Mouse (Mus musculus): ENCODE data around the gene Tdrd6. TPM values are rescaled to one million over a fixed set of nuclear protein-coding genes. Genes with fewer than 3 reads are reported as not detected.

Gene Tdrd6
- 0.01 and 0.04 TPM in 2 replicates for polyA plus RNA-seq (2012; rRNA removed; ENCODE audit: low replicate concordance)

GRCm38 (mm10) chr17:43629496-43630426 is at the start of gene Tdrd6:
Tdrd6 (minus strand) TSS chr17:43630299.

GRCm38 (mm10) chr17:43667290-43667843 is 37.3 kb upstream of the Tdrd6 start, which contains the start of gene Cyp39a1:
Cyp39a1 (plus strand) TSS chr17:43667425.

GRCm38 (mm10) chr17:43666576-43667289 is 36.6 kb upstream of the Tdrd6 start, which contains the start of gene Slc25a27:
Slc25a27 (minus strand) TSS chr17:43667214.

GRCm38 (mm10) chr17:43567992-43568888 is 61.9 kb downstream of the Tdrd6 start, which contains the start of gene Pla2g7:
Pla2g7 (plus strand) TSS chr17:43568098.

Other genes starting within 250 kb of the Tdrd6 start
- gene Mep1a, start 127.5 kb downstream of the Tdrd6 start, polyA plus RNA-seq (2012; rRNA removed; ENCODE audit: low replicate concordance), result 0.45 TPM in 1 of 2 replicates, not detected in the other
- 0.36 TPM in 1 of 2 replicates, not detected in the other for gene Ankrd66, start 86.7 kb downstream of the Tdrd6 start, polyA plus RNA-seq (2012; rRNA removed; ENCODE audit: low replicate concordance)
- 5.2 and 28.5 TPM in 2 replicates for gene Pla2g7, start 62.2 kb downstream of the Tdrd6 start, polyA plus RNA-seq (2012; rRNA removed; ENCODE audit: low replicate concordance)
- gene Slc25a27, start 36.9 kb upstream of the Tdrd6 start, polyA plus RNA-seq (2012; rRNA removed; ENCODE audit: low replicate concordance), result 4.2 and 10.1 TPM in 2 replicates
- 1.3 and 3.2 TPM in 2 replicates for gene Cyp39a1, start 37.1 kb upstream of the Tdrd6 start, polyA plus RNA-seq (2012; rRNA removed; ENCODE audit: low replicate concordance)
- gene Rcan2, start 171.1 kb upstream of the Tdrd6 start, polyA plus RNA-seq (2012; rRNA removed; ENCODE audit: low replicate concordance), result 6.8 and 7.6 TPM in 2 replicates